Mouse (Mus musculus) G1E (cell line): ENCODE results near the gene Rufy3. TPM values are rescaled to one million over a fixed set of nuclear protein-coding genes. Genes with fewer than 3 reads are reported as not detected.

Experiments
- ATAC-seq: 2 replicates; pipeline ENCODE4 v1.8.0; 2016; ENCODE audit warnings: mild to moderate bottlenecking; ENCODE audit not compliant: insufficient number of reproducible peaks, poor library complexity, low FRiP score, severe bottlenecking; ENCODE audit errors: extremely low read depth
- DNase-seq: peaks from one replicate; pipeline ENCODE4 v3.0.0; 2012; ENCODE audit warnings: low spot score
- H3K27me3 ChIP-seq: 2 replicates; pipeline ENCODE4 v1.6.1; 2012; ENCODE audit warnings: mild to moderate bottlenecking, low read length, inconsistent platforms; ENCODE audit not compliant: insufficient read depth
- H3K36me3 ChIP-seq: replicated peaks from 2 replicates; pipeline ENCODE3; 2012; ENCODE audit warnings: mild to moderate bottlenecking, inconsistent platforms
- H3K4me1 ChIP-seq: 2 replicates; pipeline ENCODE4 v1.6.1; 2012; ENCODE audit warnings: low read depth, low read length, inconsistent platforms, mixed read lengths; ENCODE audit not compliant: insufficient read depth
- H3K4me3 ChIP-seq: 2 replicates; pipeline ENCODE4 v1.5.1; 2012; ENCODE audit warnings: low read depth, mild to moderate bottlenecking, inconsistent platforms, low read length, moderate library complexity, mixed read lengths
- H3K9me3 ChIP-seq: replicated peaks from 2 replicates; pipeline ENCODE4 v1.6.1; 2012; ENCODE audit warnings: inconsistent platforms
- CTCF ChIP-seq: IDR thresholded peaks from 2 replicates; pipeline ENCODE4 v1.5.1; 2012; ENCODE audit warnings: low read depth, low read length, inconsistent platforms, mixed read lengths
- GATA1 ChIP-seq: IDR thresholded peaks from 2 replicates; pipeline ENCODE4 v1.6.1; 2012; ENCODE audit warnings: borderline replicate concordance, low read length, inconsistent platforms, mixed read lengths
- GATA2 ChIP-seq: IDR thresholded peaks from 2 replicates; pipeline ENCODE4 v1.6.1; 2012; ENCODE audit warnings: low read depth, low read length, inconsistent platforms, borderline replicate concordance
- POLR2AphosphoS5 ChIP-seq: IDR thresholded peaks from 2 replicates; pipeline ENCODE4 v1.6.1; 2012; ENCODE audit warnings: low read depth, low read length, inconsistent platforms; ENCODE audit not compliant: insufficient replicate concordance
- TAL1 ChIP-seq: conservative IDR thresholded peaks from 2 replicates; pipeline ENCODE4 v1.6.1; 2012; ENCODE audit warnings: low read depth, low read length, inconsistent platforms, mixed read lengths
- polyA plus RNA-seq: library from polyadenylated mRNA; stranded (reverse); fragments of >175 nt; gene quantifications from 2 replicates; pipeline ENCODE4 v1.2.3, GENCODE M21; 2012
- total RNA-seq, 2 experiments: library from RNA; stranded (forward) in 1 of 2; stranded (reverse) in 1 of 2; fragments of 200-1000 nt in 1 of 2; fragments of >200 nt in 1 of 2; fragmentation: Nextera tagmentation in 1 of 2; gene quantifications; 2 replicates each; pipeline ENCODE4 v1.2.3; 2014 to 2017

Gene Rufy3
- total and polyA plus RNA-seq, 3 experiments: 2.5 to 17.0 (median 11.9) TPM

DNA sequence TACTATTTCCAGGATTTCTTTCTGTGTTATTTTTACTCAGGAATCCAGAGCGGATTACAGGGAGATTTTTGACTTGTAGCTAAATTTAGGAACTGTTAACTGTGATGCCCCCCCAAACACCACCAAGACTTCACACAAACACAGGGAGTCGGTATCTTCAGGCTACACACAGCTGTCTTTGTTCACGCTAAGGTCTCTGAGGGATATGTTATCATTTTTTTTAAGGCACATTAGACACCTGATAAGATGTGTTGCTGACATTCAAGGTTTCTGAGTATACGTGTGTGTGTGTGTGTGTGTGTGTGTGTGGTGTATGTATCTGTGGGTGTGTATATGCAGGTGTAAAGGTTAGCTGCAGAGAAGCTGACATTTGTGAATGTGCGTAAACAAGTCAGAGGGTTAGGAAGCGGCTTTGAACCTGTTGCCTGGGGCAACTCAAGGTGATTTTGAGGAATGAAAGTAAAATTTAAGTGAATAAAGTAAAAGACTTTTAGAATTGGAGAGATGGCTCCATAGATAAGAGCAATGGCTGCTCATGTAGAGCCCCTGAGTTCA, 121.0 kb downstream of the Rufy3 start:
- H3K9me3 ChIP-seq: no peaks in the 10 kb centered on the region
- DNase-seq: no peak
- H3K36me3 ChIP-seq: no peaks in the 10 kb centered on the region
- no peak for ATAC-seq
- no peak for TF ChIP-seq TAL1
- no peak for TF ChIP-seq GATA1
- TF ChIP-seq POLR2AphosphoS5: no peak
- no peak for TF ChIP-seq CTCF
- no peak for TF ChIP-seq GATA2
- H3K27me3 ChIP-seq: peaks cover 49% of the 10 kb centered on the region
- H3K4me1 ChIP-seq: peaks cover 7% of the 10 kb centered on the region
- H3K4me3 ChIP-seq: no peak overlapping the region

- TF ChIP-seq GATA1 (no peak), GATA2 (no peak), POLR2AphosphoS5 (no peak), TAL1 (no peak), CTCF (no peak)
- ATAC-seq (no peak), DNase-seq (no peak)
- H3K4me3 ChIP-seq: no peak overlapping the region
- no peaks in the 10 kb centered on the region for H3K9me3 ChIP-seq
- peaks cover 7% of the 10 kb centered on the region for H3K4me1 ChIP-seq
- H3K27me3 ChIP-seq: peaks cover 35% of the 10 kb centered on the region
- no peaks in the 10 kb centered on the region for H3K36me3 ChIP-seq
These were observed 123.2 kb downstream of the Rufy3 start for GRCm38 (mm10) chr5:88687996-88688406.

GRCm38 (mm10) chr5:88688583-88689187, 123.8 kb downstream of the Rufy3 start:
- Histone ChIP-seq H3K36me3 (no peaks in the 10 kb centered on the region), H3K4me3 (no peak overlapping the region), H3K9me3 (no peaks in the 10 kb centered on the region), H3K4me1 (peaks cover 7% of the 10 kb centered on the region), H3K27me3 (peaks cover 28% of the 10 kb centered on the region)
- DNase-seq (no peak), ATAC-seq (no peak)
- TF ChIP-seq CTCF (no peak), GATA2 (no peak), GATA1 (no peak), POLR2AphosphoS5 (no peak), TAL1 (no peak)

GRCm38 (mm10) chr5:88689279-88689938, 124.6 kb downstream of the Rufy3 start:
- Histone ChIP-seq H3K36me3 (no peaks in the 10 kb centered on the region), H3K4me3 (no peak overlapping the region), H3K9me3 (no peaks in the 10 kb centered on the region), H3K4me1 (peaks cover 7% of the 10 kb centered on the region), H3K27me3 (peaks cover 21% of the 10 kb centered on the region)
- ATAC-seq (peak; percentile 54; the same call in 1 of the 2 replicates), DNase-seq (no peak)
- no peak for TF ChIP-seq GATA1
- peak; percentile 13; the same call in 1 of the 2 replicates for TF ChIP-seq CTCF
- no peak for TF ChIP-seq GATA2
- no peak for TF ChIP-seq POLR2AphosphoS5
- no peak for TF ChIP-seq TAL1

DNA sequence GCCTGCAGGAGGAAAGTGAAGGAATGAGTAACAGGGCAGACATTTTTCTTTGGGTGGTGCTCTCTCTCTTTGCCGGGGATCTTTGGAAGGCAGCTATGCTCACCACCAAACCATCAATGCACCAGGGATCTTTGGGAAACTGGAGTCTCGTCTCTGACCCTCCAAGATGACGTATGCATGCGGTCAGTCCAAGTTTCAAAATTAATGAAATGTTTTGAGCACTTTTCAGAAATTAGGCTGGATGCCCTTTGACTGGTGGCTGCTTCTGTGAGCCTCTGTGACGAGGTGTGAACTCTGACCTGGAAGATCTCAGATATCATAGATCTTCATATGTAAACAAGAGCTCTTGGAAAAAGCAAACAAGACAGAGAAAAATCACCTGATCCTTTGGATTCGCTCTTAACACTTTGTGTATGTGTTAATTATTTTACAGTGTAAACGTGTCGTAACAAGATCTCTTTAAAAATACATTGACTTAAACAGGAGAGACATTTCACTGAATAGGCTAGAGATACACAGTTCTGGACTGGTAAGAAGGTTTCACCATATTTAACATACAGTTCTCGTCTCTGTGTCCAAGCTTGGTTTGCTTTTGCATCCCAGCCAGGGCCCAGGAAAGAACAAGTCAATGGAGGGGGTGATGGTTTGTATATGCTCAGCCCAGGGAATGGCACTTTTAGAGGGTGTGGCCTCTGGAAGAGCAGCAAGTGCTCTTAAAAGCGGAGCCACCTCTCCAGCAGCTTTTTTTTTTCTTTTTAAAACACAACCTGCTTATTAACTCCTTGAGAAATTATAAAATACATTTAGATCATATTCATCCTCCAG, 126.1 kb downstream of the Rufy3 start:
- H3K4me3 ChIP-seq: no peak overlapping the region
- no peaks in the 10 kb centered on the region for H3K36me3 ChIP-seq
- peaks cover 11% of the 10 kb centered on the region for H3K27me3 ChIP-seq
- peaks cover 7% of the 10 kb centered on the region for H3K4me1 ChIP-seq
- ATAC-seq (no peak), DNase-seq (no peak)
- H3K9me3 ChIP-seq: no peaks in the 10 kb centered on the region
- no peak for TF ChIP-seq GATA1
- TF ChIP-seq POLR2AphosphoS5: no peak
- TF ChIP-seq CTCF: no peak
- TF ChIP-seq TAL1: no peak
- no peak for TF ChIP-seq GATA2

DNA sequence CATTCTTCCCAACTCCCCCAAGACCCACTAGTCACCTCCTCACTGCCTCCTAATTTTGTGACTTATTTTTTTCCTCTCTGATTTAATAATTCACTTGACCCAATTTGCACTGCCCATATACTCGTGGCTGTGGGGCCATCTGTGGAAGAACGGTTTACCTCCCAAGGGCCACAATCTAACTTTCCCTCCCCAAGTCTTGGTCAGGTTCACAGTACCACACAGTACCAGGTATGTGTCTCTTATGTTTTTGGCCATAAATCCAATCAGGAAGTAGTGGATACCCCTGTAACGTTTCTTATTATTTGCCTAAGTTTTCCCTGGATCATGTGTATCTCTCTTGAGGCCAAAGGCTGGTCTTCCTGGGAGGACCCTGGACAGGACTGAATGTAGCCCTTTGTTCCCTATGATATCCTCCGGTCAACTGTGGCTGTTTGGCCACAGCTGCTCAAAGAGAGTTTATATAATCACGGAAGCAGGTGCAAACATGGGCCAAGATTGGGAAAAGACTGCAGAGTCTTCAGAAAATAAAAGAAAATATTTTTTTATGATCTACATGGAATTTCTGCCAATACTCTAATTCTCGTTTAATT, 126.8 kb downstream of the Rufy3 start:
- TF ChIP-seq GATA2: no peak
- TF ChIP-seq GATA1: no peak
- TF ChIP-seq TAL1: no peak
- TF ChIP-seq POLR2AphosphoS5: no peak
- no peak for TF ChIP-seq CTCF
- ATAC-seq (no peak), DNase-seq (no peak)
- Histone ChIP-seq H3K4me3 (no peak overlapping the region), H3K27me3 (peaks cover 13% of the 10 kb centered on the region), H3K36me3 (no peaks in the 10 kb centered on the region), H3K9me3 (no peaks in the 10 kb centered on the region), H3K4me1 (peaks cover 7% of the 10 kb centered on the region)
